Mouse (Mus musculus) heart, embryonic 14.5 days (tissue): ENCODE results near the gene Soat1. TPM values are rescaled to one million over a fixed set of nuclear protein-coding genes. Genes with fewer than 3 reads are reported as not detected.
"Not testable (repeated sequence)": the region's sequence is repeated elsewhere in the genome, so short reads cannot be mapped to it uniquely, and the experiment has no call there.

Experiments used
- ATAC-seq: fragments of 200-750 bp; cut with Nextera tagmentation; 2 replicates; pipeline ENCODE4 v1.8.0; 2017; ENCODE audit warnings: low read depth, moderate TSS enrichment; ENCODE audit not compliant: insufficient number of reproducible peaks, insufficient read depth, low FRiP score
- H3K27ac ChIP-seq, 2 experiments: fragments of 200-500 bp in 1 of 2; fragments of 300-500 bp in 1 of 2; sonication (generic) in 1 of 2; replicated peaks in 1 of 2; 2 replicates each; pipeline ENCODE4 v1.5.1; 2012 to 2014; ENCODE audit warnings: low read depth in 2 of 2, low read length in 2 of 2, control low read depth in 1 of 2, mild to moderate bottlenecking in 1 of 2, mixed read lengths in 1 of 2; ENCODE audit not compliant: control insufficient read depth in 1 of 2, insufficient read depth in 1 of 2
- H3K27me3 ChIP-seq: fragments of 300-500 bp; sonication (generic); 2 replicates; pipeline ENCODE4 v1.6.1; 2014; ENCODE audit warnings: mild to moderate bottlenecking, low read length, control low read depth; ENCODE audit not compliant: control insufficient read depth, insufficient read depth
- H3K36me3 ChIP-seq: fragments of 300-500 bp; sonication (generic); 2 replicates; pipeline ENCODE4 v1.6.1; 2014; ENCODE audit warnings: mild to moderate bottlenecking, control low read depth, low read length, mixed read lengths; ENCODE audit not compliant: control insufficient read depth, insufficient read depth
- H3K4me1 ChIP-seq, 2 experiments: fragments of 200-500 bp in 1 of 2; fragments of 300-500 bp in 1 of 2; sonication (generic) in 1 of 2; 2 replicates each; pipeline ENCODE4 v1.6.1; 2012 to 2014; ENCODE audit warnings: low read length in 2 of 2, control low read depth in 1 of 2, mixed read lengths in 1 of 2; ENCODE audit not compliant: control insufficient read depth in 2 of 2, insufficient read depth in 2 of 2
- H3K4me2 ChIP-seq: fragments of 300-500 bp; sonication (generic); 2 replicates; pipeline ENCODE4 v1.6.1; 2014; ENCODE audit warnings: mild to moderate bottlenecking, low read length
- H3K4me3 ChIP-seq, 2 experiments: fragments of 200-500 bp in 1 of 2; fragments of 300-500 bp in 1 of 2; sonication (generic) in 1 of 2; 2 replicates each; pipeline ENCODE4 v1.5.1; 2012 to 2014; ENCODE audit warnings: low read length in 2 of 2, mild to moderate bottlenecking in 2 of 2, control low read depth in 1 of 2, low read depth in 1 of 2, moderate library complexity in 1 of 2; ENCODE audit not compliant: control insufficient read depth in 1 of 2, insufficient read depth in 1 of 2
- H3K9ac ChIP-seq: fragments of 300-500 bp; sonication (generic); 2 replicates; pipeline ENCODE4 v1.6.1; 2014; ENCODE audit warnings: mild to moderate bottlenecking, low read length
- H3K9me3 ChIP-seq: fragments of 300-500 bp; sonication (generic); 2 replicates; pipeline ENCODE4 v1.6.1; 2016; ENCODE audit warnings: low read length, control low read depth; ENCODE audit not compliant: control insufficient read depth
- WGBS: fragments of 180-500 bp; shearing (Covaris S2); extraction: QIAGEN DNeasy Blood & Tissue Kit; methylation state at CpG from one replicate; pipeline ENCODE4 v1.1.7; 2014; 5-methylcytosine and 5-hydroxymethylcytosine counted together
- polyA plus RNA-seq: library from polyadenylated mRNA; unstranded; fragments of >200 nt; fragmentation: Nextera tagmentation; extraction: Ambion mirVana; gene quantifications from 2 replicates; pipeline ENCODE4 v1.2.1, GENCODE M21; 2014

The Soat1 gene
- polyA plus RNA-seq, 1 experiment from 2014 or later: 32.2 TPM

DNA sequence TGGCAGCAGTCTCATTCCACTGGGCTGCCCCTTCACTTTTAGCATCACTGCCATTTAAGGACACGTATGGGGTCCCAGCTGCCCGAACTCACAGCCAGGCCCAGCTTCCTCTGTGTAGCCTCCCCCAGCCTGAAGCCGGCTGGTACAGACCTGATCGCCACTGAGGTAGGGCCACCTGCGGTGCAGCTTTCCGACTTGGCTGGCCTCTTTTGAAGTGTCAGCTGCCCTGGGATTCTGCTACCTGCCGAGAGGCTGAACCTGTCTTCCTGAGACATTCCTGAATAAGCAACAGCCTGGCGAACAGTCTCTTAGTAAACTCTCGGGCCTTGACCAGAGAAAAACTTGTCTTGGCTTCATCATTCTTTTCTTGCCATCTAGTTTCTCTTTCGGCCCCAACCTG, 70.9 kb downstream of the Soat1 start:
- H3K27ac ChIP-seq: no peak overlapping the region
- 48% methylated on average over 10 of the region's 10 CpGs for WGBS
- no peaks in the 10 kb centered on the region for H3K4me1 ChIP-seq
- H3K4me3 ChIP-seq: no peak overlapping the region
- no peak overlapping the region for H3K9ac ChIP-seq
- no peaks in the 10 kb centered on the region for H3K27me3 ChIP-seq
- ATAC-seq: no peak
- H3K9me3 ChIP-seq: peaks cover 4% of the 10 kb centered on the region; the same call in 1 of the 2 replicates
- H3K36me3 ChIP-seq: no peaks in the 10 kb centered on the region
- no peak overlapping the region for H3K4me2 ChIP-seq

- Histone ChIP-seq H3K9ac (no peak overlapping the region), H3K27me3 (no peaks in the 10 kb centered on the region), H3K4me2 (no peak overlapping the region), H3K4me3 (no peak overlapping the region), H3K36me3 (no peaks in the 10 kb centered on the region), H3K9me3 (peaks cover 4% of the 10 kb centered on the region; the same call in 1 of the 2 replicates), H3K27ac (no peak overlapping the region), H3K4me1 (no peaks in the 10 kb centered on the region)
- 44% methylated on average over 2 of the region's 2 CpGs for WGBS
- no peak for ATAC-seq
Observed at GRCm38 (mm10) chr1:156402491-156402890, 71.6 kb downstream of the Soat1 start.

- H3K36me3 ChIP-seq, H3K27ac ChIP-seq, ATAC-seq, H3K4me2 ChIP-seq, H3K4me1 ChIP-seq, H3K27me3 ChIP-seq, H3K4me3 ChIP-seq, H3K9me3 ChIP-seq, H3K9ac ChIP-seq: not testable (repeated sequence)
- WGBS: 58% methylated on average over 3 of the region's 3 CpGs
Observed at GRCm38 (mm10) chr1:156400159-156400558, 74.0 kb downstream of the Soat1 start.

GRCm38 (mm10) chr1:156393148-156393547, 81.0 kb downstream of the Soat1 start:
- no peak for ATAC-seq
- no peaks in the 10 kb centered on the region for H3K36me3 ChIP-seq
- no peaks in the 10 kb centered on the region for H3K9me3 ChIP-seq
- no peaks in the 10 kb centered on the region for H3K27me3 ChIP-seq
- H3K4me3 ChIP-seq: no peak overlapping the region
- no peaks in the 10 kb centered on the region for H3K4me1 ChIP-seq
- H3K4me2 ChIP-seq: no peak overlapping the region
- H3K9ac ChIP-seq: no peak overlapping the region
- H3K27ac ChIP-seq: no peak overlapping the region
- 41% methylated on average over 4 of the region's 4 CpGs for WGBS

- no peak overlapping the region for H3K27ac ChIP-seq
- H3K27me3 ChIP-seq: no peaks in the 10 kb centered on the region
- no peaks in the 10 kb centered on the region for H3K4me1 ChIP-seq
- H3K9ac ChIP-seq: no peak overlapping the region
- H3K4me2 ChIP-seq: no peak overlapping the region
- H3K4me3 ChIP-seq: no peak overlapping the region
- H3K36me3 ChIP-seq: no peaks in the 10 kb centered on the region
- H3K9me3 ChIP-seq: no peaks in the 10 kb centered on the region
- ATAC-seq: no peak
- 63% methylated on average over 3 of the region's 3 CpGs for WGBS
Observed at GRCm38 (mm10) chr1:156386880-156387279, 87.3 kb downstream of the Soat1 start.

GRCm38 (mm10) chr1:156386232-156386631, 87.9 kb downstream of the Soat1 start:
- no peaks in the 10 kb centered on the region for H3K36me3 ChIP-seq
- no peak overlapping the region for H3K4me2 ChIP-seq
- H3K4me1 ChIP-seq: no peaks in the 10 kb centered on the region
- H3K27ac ChIP-seq: no peak overlapping the region
- no peak overlapping the region for H3K4me3 ChIP-seq
- H3K9ac ChIP-seq: no peak overlapping the region
- 75% methylated on average over 4 of the region's 4 CpGs for whole genome bisulfite sequencing
- H3K9me3 ChIP-seq: no peaks in the 10 kb centered on the region
- no peak for ATAC-seq
- H3K27me3 ChIP-seq: no peaks in the 10 kb centered on the region

DNA sequence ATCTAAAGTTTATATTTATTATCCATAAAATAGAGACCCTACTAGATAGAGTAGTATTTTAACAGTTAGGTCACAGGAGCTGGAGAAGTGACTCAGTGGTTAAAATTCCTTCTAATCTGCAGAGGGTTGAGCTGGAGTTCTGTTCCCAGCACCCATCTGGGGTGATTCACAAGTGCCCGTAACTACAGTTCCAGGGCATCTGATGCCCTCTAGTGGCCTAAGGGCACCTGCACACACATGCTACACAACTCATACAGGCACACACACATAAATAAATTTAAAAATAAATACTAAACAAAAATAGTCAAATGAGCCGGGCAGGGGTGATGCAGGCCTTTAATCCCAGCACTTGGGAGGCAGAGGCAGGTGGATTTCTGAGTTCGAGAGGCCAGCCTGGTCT, 92.9 kb downstream of the Soat1 start:
- no peak overlapping the region for H3K4me2 ChIP-seq
- WGBS: 90% methylated on average over 3 of the region's 3 CpGs
- no peak overlapping the region for H3K9ac ChIP-seq
- H3K36me3 ChIP-seq: no peaks in the 10 kb centered on the region
- no peak overlapping the region for H3K4me3 ChIP-seq
- no peaks in the 10 kb centered on the region for H3K4me1 ChIP-seq
- ATAC-seq: no peak
- no peaks in the 10 kb centered on the region for H3K9me3 ChIP-seq
- H3K27me3 ChIP-seq: no peaks in the 10 kb centered on the region
- H3K27ac ChIP-seq: no peak overlapping the region
